Mouse (Mus musculus): ENCODE measurements at regions not wholly inside any gene's neighbourhood (a gene's known extent, or its start where the extent isn't known, plus 50 kb on each side); places are given as distances from the start of the nearest gene placed in this dataset.

DNA sequence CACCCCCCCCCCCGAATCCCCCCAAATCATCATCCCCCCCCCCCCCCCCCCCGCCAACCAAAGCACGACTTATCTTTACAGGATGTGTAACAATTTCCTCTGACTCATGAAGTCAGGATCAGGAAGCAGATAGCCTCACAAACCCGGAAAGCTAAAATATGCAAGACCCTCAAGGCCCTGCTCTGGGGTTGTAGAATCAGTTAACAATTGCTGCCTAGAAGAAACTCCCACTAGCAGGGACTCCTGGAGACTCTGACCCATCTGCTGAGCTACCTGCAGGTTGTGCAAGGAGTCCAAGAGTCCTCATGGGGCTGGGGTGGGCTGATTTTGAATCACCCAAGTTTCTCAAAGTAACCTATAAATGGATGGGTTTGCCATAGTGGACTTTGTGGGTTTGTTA is 79.9 kb downstream of the Enc1 start:
- TF ChIP-seq EP300 (IDR thresholded peaks at IDR 0.05; ENCODE audit: low read depth in 1 of 2, low read length in 2 of 2) (no peak), ZC3H11A (IDR thresholded peaks at IDR 0.05; ENCODE audit: low read depth, low read length) (no peak)

Measured in MEL (cell line).